Mouse (Mus musculus) liver, adult 2 months (tissue): ENCODE measurements around the gene Agr2.

Experiments used
- CTCF ChIP-seq: fragments of 200-500 bp; IDR thresholded peaks from 2 replicates; pipeline ENCODE4 v1.5.1; 2011; ENCODE audit warnings: low read depth, low read length, control low read depth
- POLR2A ChIP-seq: fragments of 200-500 bp; IDR thresholded peaks from 2 replicates; pipeline ENCODE4 v1.6.1; 2011; ENCODE audit warnings: low read length, control low read depth; ENCODE audit not compliant: insufficient read depth; ENCODE audit errors: extremely low read depth

DNA sequence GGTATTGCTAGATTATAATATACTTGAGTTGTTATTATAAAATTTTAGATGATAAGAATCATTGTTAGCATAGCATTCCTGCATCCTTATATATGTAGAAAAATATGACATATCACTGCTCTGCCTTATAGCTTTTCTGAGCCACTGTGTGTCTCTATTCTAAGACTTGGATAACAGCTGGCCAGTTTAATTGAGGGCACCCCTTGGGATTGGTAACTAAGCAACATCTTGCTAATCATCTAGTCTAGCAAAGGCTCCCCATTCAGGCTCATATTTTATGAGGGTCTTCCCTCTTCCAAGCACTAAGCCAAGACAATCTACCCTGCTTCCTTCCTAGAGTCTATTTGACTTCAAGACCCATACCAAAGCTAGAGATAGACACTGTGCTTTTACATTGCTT, 1.4 kb downstream of the Agr2 start:
- TF ChIP-seq CTCF = no peak
- no peak for TF ChIP-seq POLR2A
